Mouse (Mus musculus) embryonic facial prominence, embryonic 12.5 days (tissue): ENCODE measurements around the gene Tsc22d1. TPM values are rescaled to one million over a fixed set of nuclear protein-coding genes. Genes with fewer than 3 reads are reported as not detected.
A peak's percentile ranks its signal among the peaks of the same experiment; 100 is the strongest.

Experiments used
- ATAC-seq: fragments of 200-750 bp; cut with Nextera tagmentation; 2 replicates; pipeline ENCODE4 v1.8.0; 2017; ENCODE audit not compliant: insufficient number of reproducible peaks, insufficient read depth, low FRiP score, low TSS enrichment
- H3K27ac ChIP-seq: fragments of 300-500 bp; sonication (generic); 2 replicates; pipeline ENCODE4 v1.5.1; 2016; ENCODE audit warnings: mild to moderate bottlenecking
- H3K27me3 ChIP-seq: fragments of 300-500 bp; sonication (generic); 2 replicates; pipeline ENCODE4 v1.6.1; 2016; ENCODE audit warnings: mild to moderate bottlenecking, moderate library complexity
- H3K36me3 ChIP-seq: fragments of 300-500 bp; sonication (generic); 2 replicates; pipeline ENCODE4 v1.6.1; 2016; ENCODE audit warnings: mild to moderate bottlenecking
- H3K4me1 ChIP-seq: fragments of 300-500 bp; sonication (generic); 2 replicates; pipeline ENCODE4 v1.6.1; 2016
- H3K4me2 ChIP-seq: fragments of 300-500 bp; sonication (generic); replicated peaks from 2 replicates; pipeline ENCODE4 v1.6.1; 2016; ENCODE audit warnings: mild to moderate bottlenecking, moderate library complexity
- H3K4me3 ChIP-seq: fragments of 300-500 bp; sonication (generic); 2 replicates; pipeline ENCODE4 v1.5.1; 2016; ENCODE audit warnings: mild to moderate bottlenecking
- H3K9ac ChIP-seq: fragments of 300-500 bp; sonication (generic); 2 replicates; pipeline ENCODE4 v1.6.1; 2016; ENCODE audit warnings: mild to moderate bottlenecking, moderate library complexity
- H3K9me3 ChIP-seq: fragments of 300-500 bp; sonication (generic); 2 replicates; pipeline ENCODE4 v1.6.1; 2016; ENCODE audit warnings: mild to moderate bottlenecking, moderate library complexity
- WGBS: fragments of 180-500 bp; shearing (Covaris S2); methylation state at CpG from one replicate; pipeline ENCODE4 v1.1.7; 2016; 5-methylcytosine and 5-hydroxymethylcytosine counted together
- polyA plus RNA-seq: library from polyadenylated mRNA; unstranded; fragments of >200 nt; fragmentation: Nextera tagmentation; extraction: Ambion mirVana; gene quantifications from 2 replicates; pipeline ENCODE4 v1.2.1, GENCODE M21; 2016

Gene Tsc22d1
- polyA plus RNA-seq, 1 experiment from 2014 or later: 597 TPM

DNA sequence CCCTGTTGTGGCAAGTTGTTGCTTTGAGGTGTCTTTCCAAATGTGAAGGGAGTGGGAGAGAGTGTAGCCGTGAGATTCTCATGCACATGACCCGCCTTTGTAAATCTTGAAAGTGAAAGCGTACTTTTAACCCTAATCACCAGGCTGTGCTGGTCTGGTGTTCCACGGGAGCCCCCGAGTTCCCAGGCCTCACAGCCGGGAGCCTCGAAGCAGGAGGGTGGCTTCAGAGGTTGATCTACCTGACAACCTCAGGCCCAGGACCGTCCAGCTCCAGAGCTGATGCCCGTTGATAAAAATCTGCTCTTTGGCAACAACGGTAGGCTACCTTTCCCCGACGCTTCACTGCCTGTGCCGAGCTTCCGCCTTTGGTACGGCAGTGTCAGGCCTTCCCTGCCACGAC is 72.8 kb downstream of the Tsc22d1 start:
- Histone ChIP-seq H3K4me3 (no peak overlapping the region), H3K9ac (no peak overlapping the region), H3K9me3 (no peaks in the 10 kb centered on the region), H3K36me3 (no peaks in the 10 kb centered on the region), H3K4me2 (no peak overlapping the region), H3K27me3 (no peaks in the 10 kb centered on the region), H3K27ac (peak overlapping the region; percentile 80), H3K4me1 (peaks cover 19% of the 10 kb centered on the region)
- 78% methylated on average over 16 of the region's 16 CpGs for WGBS
- no peak for ATAC-seq

DNA sequence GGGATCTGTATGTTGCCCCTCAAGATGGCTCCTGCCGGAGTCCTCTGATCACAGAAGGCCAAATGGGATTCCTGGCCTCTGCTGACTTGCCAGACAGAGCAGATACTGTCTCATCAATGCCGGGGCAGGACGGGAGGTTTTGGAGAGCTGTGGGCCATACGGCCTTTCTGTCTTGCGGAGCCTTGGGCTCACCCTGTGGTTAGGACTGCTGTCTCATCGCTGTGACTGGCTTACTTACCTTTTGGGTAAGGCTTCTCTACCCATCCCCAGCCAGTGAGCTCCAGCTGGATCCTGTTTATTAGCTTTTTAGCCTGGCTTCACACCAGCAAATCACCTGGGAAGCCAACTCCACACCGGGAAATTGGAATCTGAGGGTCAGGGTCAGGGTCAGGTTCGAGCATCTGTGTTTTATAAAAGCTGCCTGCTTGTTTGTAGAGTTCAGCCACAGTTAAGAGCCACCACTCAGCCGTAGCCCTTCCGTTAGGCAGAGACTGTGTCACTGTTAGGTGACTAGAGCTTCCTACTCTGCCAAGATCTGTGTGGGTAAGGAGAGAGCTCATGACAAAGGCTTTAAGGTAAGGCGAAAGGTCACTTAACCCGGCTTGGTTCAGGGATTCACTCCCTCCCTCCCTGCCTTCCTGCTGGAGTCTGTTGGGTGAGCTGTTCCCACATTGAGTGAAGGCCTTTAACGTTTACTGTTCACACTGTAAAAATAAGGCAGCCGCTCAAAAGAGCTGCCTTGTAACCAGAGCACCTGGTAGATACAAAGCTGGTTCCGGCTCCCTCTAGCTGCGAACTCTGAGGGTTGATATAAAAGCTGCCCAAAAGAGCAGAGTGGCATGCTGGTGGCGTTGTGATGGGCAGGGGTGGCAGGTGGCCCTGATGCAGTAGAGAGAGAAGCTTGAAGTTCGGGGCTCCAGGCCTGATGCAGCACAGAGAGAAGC is 73.6 kb downstream of the Tsc22d1 start:
- no peak overlapping the region for H3K4me2 ChIP-seq
- peak overlapping the region; percentile 80 for H3K27ac ChIP-seq
- H3K9ac ChIP-seq: no peak overlapping the region; the same call in 1 of the 2 replicates
- H3K27me3 ChIP-seq: no peaks in the 10 kb centered on the region
- H3K4me3 ChIP-seq: no peak overlapping the region
- H3K9me3 ChIP-seq: no peaks in the 10 kb centered on the region
- H3K4me1 ChIP-seq: peaks cover 19% of the 10 kb centered on the region
- 39% methylated on average over 18 of the region's 18 CpGs for WGBS
- ATAC-seq: no peak
- no peaks in the 10 kb centered on the region for H3K36me3 ChIP-seq

DNA sequence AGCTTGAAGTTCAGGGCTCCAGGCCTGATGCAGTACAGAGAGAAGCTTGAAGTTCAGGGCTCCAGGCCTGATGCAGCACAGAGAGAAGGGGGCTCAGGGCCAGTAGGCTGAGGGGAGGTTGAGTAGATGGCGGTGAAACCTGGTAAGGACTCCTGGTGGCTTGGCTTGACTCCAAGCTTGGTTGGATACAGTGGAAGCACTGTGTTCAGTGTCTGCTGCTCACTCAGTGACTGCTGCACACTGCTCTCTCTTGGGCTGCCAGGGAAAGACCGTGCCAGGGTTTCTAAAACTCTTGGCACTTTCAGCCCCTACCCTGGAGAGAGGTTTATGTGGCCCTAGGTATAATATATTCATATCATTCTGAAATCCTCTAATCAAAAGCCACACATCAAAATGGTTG is 74.4 kb downstream of the Tsc22d1 start:
- no peak for ATAC-seq
- 48% methylated on average over 2 of the region's 2 CpGs for WGBS
- no peaks in the 10 kb centered on the region for H3K27me3 ChIP-seq
- no peak overlapping the region for H3K4me3 ChIP-seq
- peaks cover 19% of the 10 kb centered on the region for H3K4me1 ChIP-seq
- no peaks in the 10 kb centered on the region for H3K9me3 ChIP-seq
- H3K4me2 ChIP-seq: no peak overlapping the region
- H3K9ac ChIP-seq: no peak overlapping the region; the same call in 1 of the 2 replicates
- no peaks in the 10 kb centered on the region for H3K36me3 ChIP-seq
- peak overlapping the region; percentile 80 for H3K27ac ChIP-seq

DNA sequence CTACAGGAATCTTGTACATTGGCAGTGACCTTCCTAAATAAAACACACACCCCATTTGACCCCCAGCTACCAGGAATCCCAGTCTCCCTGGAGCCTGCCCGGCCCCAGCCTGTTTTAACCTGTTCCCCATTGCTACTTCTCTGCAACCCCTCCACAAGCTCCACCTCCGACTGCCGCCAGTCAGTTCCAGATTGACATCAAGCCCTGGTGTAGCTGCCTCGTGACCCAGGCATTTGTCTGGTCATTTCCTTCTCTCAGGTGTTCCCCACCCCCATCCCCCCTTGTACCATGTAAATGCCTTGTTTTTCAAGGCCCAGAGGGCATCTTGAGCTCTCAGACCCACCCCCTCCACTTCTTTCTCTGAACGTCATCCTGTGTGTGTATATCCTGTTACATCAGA is 80.3 kb downstream of the Tsc22d1 start:
- Histone ChIP-seq H3K36me3 (no peaks in the 10 kb centered on the region), H3K4me2 (no peak overlapping the region), H3K9ac (no peak overlapping the region; the same call in 1 of the 2 replicates), H3K27me3 (no peaks in the 10 kb centered on the region), H3K4me3 (no peak overlapping the region), H3K9me3 (no peaks in the 10 kb centered on the region), H3K27ac (peak overlapping the region; percentile 46; the same call in 1 of the 2 replicates), H3K4me1 (peaks cover 11% of the 10 kb centered on the region)
- ATAC-seq: no peak
- WGBS: 28% methylated on average over 5 of the region's 5 CpGs

- H3K4me2 ChIP-seq: no peak overlapping the region
- 80% methylated on average over 9 of the region's 9 CpGs for WGBS
- no peaks in the 10 kb centered on the region for H3K36me3 ChIP-seq
- H3K4me3 ChIP-seq: no peak overlapping the region
- no peak for ATAC-seq
- H3K4me1 ChIP-seq: peaks cover 15% of the 10 kb centered on the region
- no peaks in the 10 kb centered on the region for H3K27me3 ChIP-seq
- no peak overlapping the region for H3K27ac ChIP-seq
- no peaks in the 10 kb centered on the region for H3K9me3 ChIP-seq
- no peak overlapping the region for H3K9ac ChIP-seq
Observed at GRCm38 (mm10) chr14:76497187-76497586, 82.4 kb downstream of the Tsc22d1 start.

DNA sequence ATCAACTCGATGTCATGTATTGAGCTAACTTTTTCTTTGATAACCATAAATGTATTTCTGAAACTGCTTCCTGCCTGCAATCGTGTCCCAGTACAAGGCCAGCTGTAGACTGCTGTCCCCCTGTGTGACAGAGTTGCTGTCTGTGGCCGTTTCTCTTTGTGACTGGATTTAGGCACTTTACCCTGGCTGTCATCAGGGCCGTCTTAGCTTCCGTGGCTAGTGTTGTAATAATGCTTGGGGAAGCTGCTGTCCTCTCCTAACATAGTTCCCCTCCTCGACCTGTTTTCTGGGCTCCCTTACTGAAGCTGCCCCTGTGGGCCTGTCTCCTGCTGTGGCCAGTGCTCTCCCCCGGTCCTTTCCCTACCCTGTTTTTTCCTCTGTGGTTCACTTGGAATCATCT is 83.4 kb downstream of the Tsc22d1 start:
- ATAC-seq: no peak
- Histone ChIP-seq H3K9me3 (no peaks in the 10 kb centered on the region), H3K4me3 (no peak overlapping the region), H3K9ac (no peak overlapping the region), H3K27me3 (no peaks in the 10 kb centered on the region), H3K4me2 (no peak overlapping the region), H3K36me3 (no peaks in the 10 kb centered on the region), H3K27ac (no peak overlapping the region; the same call in 1 of the 2 replicates), H3K4me1 (peaks cover 15% of the 10 kb centered on the region)
- WGBS: 52% methylated on average over 7 of the region's 7 CpGs

GRCm38 (mm10) chr14:76499492-76499891 is 84.7 kb downstream of the Tsc22d1 start:
- ATAC-seq: no peak
- H3K4me1 ChIP-seq: peaks cover 15% of the 10 kb centered on the region
- no peaks in the 10 kb centered on the region for H3K36me3 ChIP-seq
- H3K4me3 ChIP-seq: no peak overlapping the region
- no peak overlapping the region for H3K27ac ChIP-seq
- H3K9me3 ChIP-seq: no peaks in the 10 kb centered on the region
- 83% methylated on average over 6 of the region's 6 CpGs for WGBS
- H3K27me3 ChIP-seq: no peaks in the 10 kb centered on the region
- H3K9ac ChIP-seq: no peak overlapping the region
- no peak overlapping the region for H3K4me2 ChIP-seq

DNA sequence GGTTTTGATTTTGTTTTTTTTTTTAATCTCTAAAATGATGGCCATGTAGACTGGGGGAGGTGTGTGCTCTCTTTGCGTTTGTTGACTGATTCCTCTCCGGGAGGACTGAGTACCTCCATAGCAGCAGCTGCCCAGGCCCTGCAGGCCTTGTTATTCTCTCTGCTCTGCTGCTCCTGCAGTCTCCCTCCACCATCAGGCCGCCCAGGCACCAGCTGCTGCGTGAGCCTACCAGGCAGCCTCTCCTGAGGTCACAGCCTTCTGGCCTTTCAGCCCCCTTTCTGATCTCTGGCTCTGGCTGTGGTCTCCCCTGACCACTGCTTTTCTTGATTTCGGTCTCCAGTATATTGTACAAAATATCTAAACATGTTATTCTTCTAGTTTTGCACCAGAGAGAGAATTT is 85.3 kb downstream of the Tsc22d1 start:
- H3K4me3 ChIP-seq: no peak overlapping the region
- no peak overlapping the region for H3K4me2 ChIP-seq
- peaks cover 10% of the 10 kb centered on the region for H3K4me1 ChIP-seq
- ATAC-seq: no peak
- no peaks in the 10 kb centered on the region for H3K9me3 ChIP-seq
- no peak overlapping the region for H3K27ac ChIP-seq
- H3K36me3 ChIP-seq: no peaks in the 10 kb centered on the region
- H3K27me3 ChIP-seq: no peaks in the 10 kb centered on the region
- H3K9ac ChIP-seq: no peak overlapping the region
- 38% methylated on average over 5 of the region's 5 CpGs for WGBS

DNA sequence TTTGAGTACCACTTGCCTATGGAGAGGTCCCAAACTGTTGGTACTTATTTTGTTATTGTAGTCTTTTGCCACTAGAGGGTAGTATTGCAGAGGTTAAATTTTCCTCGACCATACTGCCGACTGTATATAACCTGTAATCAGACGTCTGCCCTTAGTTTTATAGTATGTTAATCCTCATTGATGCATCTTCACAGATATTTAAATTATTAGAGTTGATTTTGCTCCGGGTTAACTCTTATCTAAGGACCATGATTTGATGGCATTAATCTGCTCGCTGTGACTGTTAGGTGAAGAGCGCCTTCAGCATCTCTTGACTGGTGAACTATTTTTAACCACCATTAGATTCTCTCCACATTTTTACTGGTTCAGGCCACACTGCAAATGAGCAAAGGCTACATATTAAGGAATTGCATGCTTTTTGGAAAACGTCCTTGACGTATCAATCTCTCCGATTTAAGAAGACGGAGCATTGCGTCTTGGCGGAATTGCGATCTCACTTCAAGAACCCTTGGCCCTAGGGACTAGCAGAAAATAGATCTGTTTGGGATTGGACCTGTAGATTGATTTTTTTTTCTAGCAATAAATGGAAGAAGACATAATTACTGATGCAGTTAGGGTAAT is 88.6 kb downstream of the Tsc22d1 start:
- peak overlapping the region; percentile 83 for H3K4me3 ChIP-seq
- H3K9ac ChIP-seq: no peak overlapping the region
- H3K27ac ChIP-seq: peak overlapping the region; percentile 100
- H3K27me3 ChIP-seq: no peaks in the 10 kb centered on the region
- H3K4me2 ChIP-seq: peak overlapping the region; percentile 93
- peaks cover 19% of the 10 kb centered on the region for H3K36me3 ChIP-seq
- H3K9me3 ChIP-seq: no peaks in the 10 kb centered on the region
- ATAC-seq: no peak
- peaks cover 22% of the 10 kb centered on the region for H3K4me1 ChIP-seq
- WGBS: 6% methylated on average over 13 of the region's 13 CpGs

DNA sequence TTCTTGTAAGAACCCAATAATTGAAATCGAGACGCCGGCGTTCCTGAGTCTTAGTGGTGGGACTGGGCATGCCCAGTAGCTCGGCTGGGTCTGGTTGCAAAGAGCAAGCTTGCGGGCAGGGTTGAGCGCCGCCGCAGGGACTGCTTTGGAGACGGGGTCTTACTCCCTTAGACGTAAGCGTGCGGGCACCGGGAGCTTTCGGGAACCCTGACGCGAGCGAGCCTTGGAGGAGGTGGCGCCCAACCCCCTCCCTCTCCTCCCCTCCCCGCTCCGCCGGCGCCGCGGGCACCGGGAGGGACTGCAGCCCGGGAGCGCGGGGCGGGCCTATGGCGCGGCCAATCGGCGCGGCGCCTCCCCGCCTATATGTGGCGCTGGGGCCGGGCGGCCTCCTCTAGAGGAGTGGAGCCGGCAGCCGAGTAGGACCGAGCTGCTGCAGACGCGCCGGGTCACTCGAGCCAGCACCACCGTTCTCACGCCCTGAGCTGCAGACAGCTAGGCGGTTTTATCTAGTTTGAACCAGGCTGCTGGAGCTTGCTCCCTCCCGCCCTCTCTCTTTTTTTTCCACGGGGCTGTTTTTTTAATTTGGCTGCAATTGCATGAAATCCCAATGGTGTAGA is 89.5 kb downstream of the Tsc22d1 start:
- H3K27ac ChIP-seq: peak overlapping the region; percentile 100
- no peaks in the 10 kb centered on the region for H3K9me3 ChIP-seq
- H3K36me3 ChIP-seq: peaks cover 22% of the 10 kb centered on the region
- under 1% methylated on average over 44 of the region's 52 CpGs for WGBS
- peaks cover 22% of the 10 kb centered on the region for H3K4me1 ChIP-seq
- H3K4me3 ChIP-seq: peak overlapping the region; percentile 83
- no peaks in the 10 kb centered on the region for H3K27me3 ChIP-seq
- peak; percentile 95 for ATAC-seq
- H3K9ac ChIP-seq: peak overlapping the region; percentile 98
- peak overlapping the region; percentile 93 for H3K4me2 ChIP-seq

- Histone ChIP-seq H3K4me3 (peak overlapping the region; percentile 83), H3K9ac (peak overlapping the region; percentile 98)
Observed at GRCm38 (mm10) chr14:76505101-76505438, 90.3 kb downstream of the Tsc22d1 start.

More at GRCm38 (mm10) chr14:76505101-76505438, 90.3 kb downstream of the Tsc22d1 start:
- Histone ChIP-seq H3K36me3 (peaks cover 25% of the 10 kb centered on the region), H3K4me2 (peak overlapping the region; percentile 93), H3K27me3 (no peaks in the 10 kb centered on the region), H3K4me1 (peaks cover 18% of the 10 kb centered on the region), H3K27ac (peak overlapping the region; percentile 100), H3K9me3 (no peaks in the 10 kb centered on the region)
- ATAC-seq: no peak
- WGBS: under 1% methylated on average over 10 of the region's 10 CpGs
